Mouse (Mus musculus) gastrocnemius, postnatal 14 days (tissue): ENCODE results near the gene Ptpa. TPM values are rescaled to one million over a fixed set of nuclear protein-coding genes. Genes with fewer than 3 reads are reported as not detected.

ENCODE experiments used
- DNase-seq: peaks from one replicate; pipeline ENCODE4 v3.0.0; 2021; ENCODE audit warnings: mixed read lengths
- intact Hi-C: fragments of 180-260 bp; cut with DNase I; formaldehyde crosslinking; loops from one replicate; pipeline ENCODE4 v1.15.1; 2025; ENCODE audit warnings: low total_unique reads
- long read RNA-seq, 2 experiments: library from polyadenylated mRNA; stranded (forward); transcript quantifications; one replicate each; pipeline ENCODE4 v2.0.0; 2021
- total RNA-seq, 2 experiments: library from RNA; stranded (reverse); gene quantifications; 2 replicates each; pipeline ENCODE4 v1.2.3; 2021

The Ptpa gene
- total RNA-seq = 10 to 100 TPM; 71.1 to 80.7 TPM
- long read RNA-seq, experiment 1, transcript Ptpa-201 (10 exons, 2,586 nt) = major isoform, 12 of 36 reads
- long read RNA-seq, experiment 1, partial matches to known transcripts = 20 of 36 reads
- long read RNA-seq, experiment 1, other reads (novel, unspliced or antisense) = 0 of 36 reads
- long read RNA-seq, experiment 2, transcript Ptpa-201 (10 exons, 2,586 nt) = major isoform, 20 of 46 reads
- long read RNA-seq, experiment 2, partial matches to known transcripts = 19 of 46 reads
- long read RNA-seq, experiment 2, other reads (novel, unspliced or antisense) = 1 of 46 reads

DNA sequence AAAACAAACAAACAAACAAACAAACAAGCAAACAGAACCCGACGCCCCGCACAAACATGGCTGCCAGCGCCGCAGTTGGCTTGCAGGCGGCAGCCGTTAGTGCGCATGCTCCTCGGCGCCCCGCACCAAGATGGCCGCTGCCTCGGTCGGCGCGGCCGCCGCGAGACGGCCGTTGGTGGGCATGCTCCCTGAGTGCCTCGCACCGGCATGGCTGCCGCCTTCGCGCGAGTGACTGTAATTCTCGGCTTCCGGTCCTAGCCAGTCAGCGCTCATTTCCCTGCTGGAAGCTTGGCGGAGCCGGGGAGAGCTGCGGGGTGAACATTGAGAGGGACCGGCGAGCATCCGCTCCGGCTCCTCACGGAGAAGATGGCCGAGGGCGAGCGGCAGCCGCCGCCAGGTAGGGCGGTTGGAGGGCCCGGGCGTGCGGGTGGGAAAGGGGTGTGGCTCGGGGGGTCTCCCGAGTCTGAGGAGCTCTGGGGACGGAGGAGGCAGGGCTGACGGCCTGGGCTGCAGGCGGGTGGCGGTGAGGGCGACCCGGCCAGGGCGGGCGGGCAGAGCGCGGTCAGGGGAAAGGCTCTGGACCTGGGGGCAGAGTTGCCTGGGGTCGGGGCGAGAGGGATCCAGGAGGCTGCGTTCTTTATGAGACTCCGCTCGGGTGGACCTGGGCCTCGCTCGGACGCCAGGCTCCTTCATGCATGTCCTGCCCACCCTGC is at the start of gene Ptpa:
TSS of gene Ptpa (plus strand) at position 104 of the 713 bp plus-strand sequence.
- peak; percentile 93 for DNase-seq
- intact Hi-C loops = no loop called here

DNA sequence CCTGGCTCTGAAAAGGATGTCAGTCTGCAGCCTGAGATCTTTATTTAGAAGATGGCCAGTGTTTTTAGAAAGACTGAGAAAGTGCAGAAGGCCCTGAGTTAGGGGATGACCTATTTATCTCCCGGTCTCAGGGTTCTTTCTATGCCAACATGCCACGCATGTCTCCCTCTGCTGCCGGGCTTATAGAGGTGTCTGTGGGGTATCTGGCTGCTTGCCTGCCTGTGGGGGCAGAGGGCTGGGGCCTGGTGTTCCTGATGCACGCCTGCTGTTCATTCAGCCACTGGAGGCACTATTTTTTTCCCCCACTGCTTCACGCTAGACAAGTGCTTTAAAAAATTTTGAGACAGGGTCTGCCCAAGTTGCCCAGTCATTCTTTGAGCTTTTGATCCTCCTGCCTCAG is 49.6 kb upstream of the Ptpa start:
- no peak for DNase-seq
- intact Hi-C loops = no loop called here

DNA sequence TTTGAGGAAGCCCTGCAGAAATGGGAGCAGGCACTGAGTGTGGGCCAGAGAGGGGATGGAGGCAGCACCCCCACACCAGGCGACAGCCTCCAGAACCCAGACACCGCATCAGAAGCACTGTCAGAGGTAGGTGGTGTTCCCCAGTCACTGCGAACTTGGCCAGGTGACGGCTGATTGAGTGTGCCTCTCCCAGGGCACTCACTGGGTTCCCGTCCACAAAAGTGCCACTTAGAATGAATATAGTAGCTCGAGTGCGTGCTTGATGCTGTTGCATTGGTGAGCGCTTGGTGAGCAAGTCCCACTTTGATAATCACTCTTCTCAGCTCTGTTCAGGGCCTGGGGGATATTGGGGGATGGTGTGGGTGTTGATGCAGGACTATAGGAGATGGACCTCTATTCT is 44.3 kb upstream of the Ptpa start:
- no peak for DNase-seq
- intact Hi-C loops = no loop called here

DNA sequence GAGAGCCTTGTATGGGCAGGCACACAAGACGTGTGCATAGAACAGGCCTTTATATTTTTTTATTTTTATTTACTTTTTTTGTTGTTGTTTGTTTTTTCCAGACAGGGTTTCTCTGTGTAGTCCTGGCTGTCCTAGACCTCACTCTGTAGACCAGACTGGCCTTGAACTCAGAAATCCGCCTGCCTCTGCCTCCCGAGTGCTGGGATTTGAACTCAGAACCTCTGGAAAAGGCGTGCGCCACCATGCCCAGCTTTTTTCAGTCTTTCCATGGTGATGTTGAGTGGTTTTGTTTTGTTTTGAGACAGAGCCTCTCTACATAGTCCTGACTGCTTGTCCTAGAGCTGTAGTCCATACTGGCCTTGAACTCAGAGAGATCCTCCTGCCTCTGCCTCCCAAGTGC is 43.1 kb upstream of the Ptpa start:
- no peak for DNase-seq
- intact Hi-C loops = no loop called here

DNA sequence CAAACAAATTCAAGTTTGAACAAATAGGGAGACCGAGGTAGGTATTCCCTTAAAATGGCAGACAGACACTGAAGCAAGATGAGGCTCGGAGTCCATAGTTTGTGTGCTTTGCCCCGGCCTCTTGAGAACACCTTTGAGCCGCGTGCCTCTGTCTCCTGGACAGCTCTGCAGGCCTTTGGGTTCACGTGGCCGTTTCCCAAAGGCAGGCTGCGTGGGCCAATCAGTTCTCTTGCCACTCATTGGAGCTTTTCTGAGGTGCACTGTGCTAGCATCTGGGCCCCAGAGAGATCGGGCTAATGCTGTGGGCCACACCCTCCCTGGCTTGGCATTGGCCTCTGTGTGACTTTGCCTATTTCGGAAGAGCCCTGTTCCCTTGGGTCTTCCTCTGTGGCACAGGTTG is 39.9 kb upstream of the Ptpa start:
- intact Hi-C loops = no loop called here
- DNase-seq = no peak

DNA sequence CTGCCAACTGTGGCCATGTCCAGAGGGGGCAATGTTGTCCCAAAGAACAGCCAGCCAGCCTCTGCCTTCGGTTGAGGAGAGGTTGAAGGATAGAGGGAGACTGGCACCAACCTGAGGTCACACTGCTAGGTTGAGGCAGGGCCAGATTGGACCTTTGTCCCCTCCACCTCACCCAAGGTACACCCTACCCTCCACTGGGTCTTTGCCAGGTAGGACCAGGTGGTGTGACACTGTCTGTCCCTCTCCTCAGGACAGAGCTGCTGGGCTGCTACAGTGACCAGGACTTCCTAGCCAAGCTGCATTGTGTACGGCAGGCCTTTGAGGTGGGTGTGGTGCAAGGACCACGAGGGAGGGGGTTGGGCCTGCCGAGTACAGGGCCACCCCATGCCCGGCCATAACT is 38.1 kb upstream of the Ptpa start:
- intact Hi-C loops = no loop called here

DNA sequence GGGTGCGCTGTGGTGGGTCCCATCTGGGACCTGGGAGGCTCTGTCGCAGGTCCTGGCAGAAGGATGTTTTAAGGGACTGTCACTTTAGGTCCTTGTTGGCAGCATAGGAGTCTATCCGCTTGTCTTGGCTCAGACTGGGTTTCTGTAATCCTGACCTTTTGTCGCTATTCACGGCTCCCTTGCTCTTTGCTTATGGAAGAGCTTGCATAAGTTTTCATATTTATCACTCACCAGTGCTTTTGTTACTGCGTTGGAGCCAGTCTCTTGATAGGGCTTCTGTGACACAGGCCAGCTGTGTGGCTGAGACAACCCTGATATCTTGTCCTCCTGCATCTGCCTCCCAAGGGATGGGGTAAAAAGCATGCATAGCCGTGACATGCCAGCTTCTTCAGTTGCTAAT is 36.5 kb upstream of the Ptpa start:
- no peak for DNase-seq
- intact Hi-C loops = no loop called here

More for the DNA sequence above, 38.1 kb upstream of the Ptpa start:
- DNase-seq = no peak

DNA sequence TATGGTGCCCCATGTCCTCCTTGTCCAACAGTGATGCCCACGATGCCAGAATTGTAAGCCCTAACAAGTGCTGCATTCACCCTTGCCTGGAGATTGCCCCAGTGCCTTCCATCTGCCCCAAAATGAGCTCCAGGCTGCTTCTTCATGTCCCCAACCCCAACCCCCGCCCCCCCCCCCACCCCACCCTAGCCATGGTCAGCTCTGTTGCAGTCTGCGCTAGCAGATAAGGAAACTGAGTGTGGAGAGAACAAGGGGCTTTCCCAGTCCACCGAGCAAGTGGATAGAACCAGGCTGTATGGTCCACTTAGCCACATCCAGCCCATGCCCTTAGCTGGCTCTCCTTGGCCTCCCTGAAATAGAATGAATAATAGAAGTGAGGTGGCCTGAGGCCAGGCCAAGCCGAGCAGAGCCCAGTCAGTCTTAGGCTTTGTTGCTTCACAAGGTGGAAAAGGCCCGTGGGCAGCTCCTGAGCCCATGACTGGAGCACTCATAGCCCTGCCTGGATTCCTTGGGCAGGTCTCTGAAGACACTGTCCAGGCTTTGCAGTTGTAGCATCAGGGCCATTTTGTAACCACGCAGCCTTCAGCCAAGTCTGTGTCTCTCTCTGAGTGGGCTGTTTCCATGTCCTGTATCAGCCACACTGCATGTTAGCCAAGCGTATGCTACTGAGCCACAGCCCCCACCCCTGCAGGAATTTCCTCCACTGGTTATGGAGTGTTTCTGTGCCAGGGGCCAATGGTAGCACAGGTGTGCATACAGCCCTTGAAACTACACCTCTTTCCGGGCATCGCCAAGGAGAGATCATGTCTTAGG is 35.1 kb upstream of the Ptpa start:
- no peak for DNase-seq
- intact Hi-C loops = no loop called here

DNA sequence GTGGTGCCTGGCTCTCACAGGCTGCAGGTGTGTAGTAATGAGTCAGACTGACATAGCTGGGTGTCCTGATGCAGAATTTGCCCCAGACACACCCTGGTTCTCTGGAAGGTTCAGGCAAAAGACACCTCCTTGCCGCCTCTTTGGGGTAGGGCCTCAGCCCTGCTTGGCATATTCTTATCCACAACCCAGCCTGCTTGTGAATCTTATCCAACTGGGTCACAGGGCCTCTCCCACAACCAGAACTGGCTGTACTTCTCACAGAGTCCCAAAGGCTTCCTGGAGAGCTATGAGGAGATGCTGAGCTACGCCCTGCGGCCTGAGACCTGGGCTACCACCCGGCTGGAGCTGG is 34.5 kb upstream of the Ptpa start:
- intact Hi-C loops = no loop called here
- DNase-seq = no peak

DNA sequence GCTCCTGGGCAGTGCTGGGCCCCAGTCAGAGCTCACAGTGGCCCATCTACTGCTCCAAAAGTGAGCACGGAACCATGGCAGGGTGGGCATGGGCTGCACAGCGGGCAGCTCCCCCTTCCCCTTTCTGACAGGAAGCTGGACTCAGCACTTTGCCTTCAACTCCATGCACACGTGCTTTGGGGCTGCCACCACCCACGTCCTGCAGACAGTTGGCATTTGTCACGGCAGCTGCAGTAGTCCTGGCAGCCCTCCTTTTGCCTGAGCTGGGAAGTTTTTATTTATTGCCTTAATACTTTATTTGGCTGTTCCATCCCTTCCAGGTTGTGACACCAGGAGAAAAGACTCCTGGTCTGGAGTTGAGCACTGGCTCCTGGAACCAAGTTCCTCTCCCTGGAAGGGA is 31.0 kb upstream of the Ptpa start:
- intact Hi-C loops = no loop called here

DNA sequence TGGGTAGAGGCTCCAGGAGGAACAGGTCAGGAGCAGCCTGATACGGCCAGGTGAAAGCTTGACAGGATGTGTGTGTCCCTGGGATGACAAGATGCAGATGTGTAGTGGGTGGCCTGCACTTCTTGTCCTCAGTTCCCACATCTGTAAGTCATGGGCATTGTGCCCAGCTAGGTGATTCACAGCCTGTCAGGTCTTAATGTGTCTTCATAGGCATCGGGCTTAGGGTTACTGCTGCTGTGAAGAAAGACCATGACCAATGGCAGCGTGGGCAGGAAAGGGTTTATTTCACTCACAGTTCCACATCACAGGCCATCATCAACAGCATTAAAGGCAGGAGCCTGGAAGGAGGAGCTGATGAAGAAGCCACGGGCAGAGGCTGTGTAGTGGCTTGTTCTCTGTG is 30.2 kb upstream of the Ptpa start:
- DNase-seq = no peak
- intact Hi-C loops = no loop called here

More for the DNA sequence above, 31.0 kb upstream of the Ptpa start:
- DNase-seq = no peak

DNA sequence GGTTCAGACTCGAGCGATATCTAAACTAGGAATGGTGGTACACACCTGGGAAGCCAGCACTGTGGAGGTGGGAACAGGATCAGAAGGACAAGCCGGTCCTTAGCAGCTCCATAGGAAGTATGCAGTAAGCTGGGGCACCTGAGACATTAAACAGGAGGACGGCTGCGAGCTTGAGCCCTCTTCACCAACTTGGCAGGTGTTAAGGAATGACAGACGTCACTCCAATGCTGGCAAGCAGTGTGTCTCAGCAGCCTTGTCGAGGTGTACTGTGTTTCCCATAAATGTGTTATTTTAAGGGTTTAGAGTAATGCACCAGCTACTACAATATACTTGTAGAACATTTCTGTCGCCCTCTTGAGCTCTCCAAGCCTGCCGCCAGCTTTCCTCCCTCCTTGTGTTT is 28.9 kb upstream of the Ptpa start:
- intact Hi-C loops = no loop called here
- no peak for DNase-seq

DNA sequence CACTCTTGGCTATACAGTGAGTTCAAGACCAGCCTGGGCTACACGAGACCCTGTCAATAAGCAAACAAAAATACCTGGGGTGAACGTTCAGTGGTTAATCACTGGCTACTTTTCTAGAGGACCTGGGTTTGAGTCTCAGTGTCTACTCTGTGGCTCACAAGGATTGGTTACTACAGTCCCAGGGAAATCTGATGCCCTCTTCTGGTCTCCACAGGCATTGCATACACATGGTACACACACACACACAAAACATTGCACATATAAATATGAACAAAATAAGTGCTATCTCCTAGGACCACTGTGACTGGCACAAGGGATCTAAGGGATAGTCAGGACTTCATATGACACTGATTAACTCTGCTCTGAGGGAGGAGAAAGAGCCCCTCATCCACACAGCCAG is 26.8 kb upstream of the Ptpa start:
- intact Hi-C loops = no loop called here
- DNase-seq = no peak

DNA sequence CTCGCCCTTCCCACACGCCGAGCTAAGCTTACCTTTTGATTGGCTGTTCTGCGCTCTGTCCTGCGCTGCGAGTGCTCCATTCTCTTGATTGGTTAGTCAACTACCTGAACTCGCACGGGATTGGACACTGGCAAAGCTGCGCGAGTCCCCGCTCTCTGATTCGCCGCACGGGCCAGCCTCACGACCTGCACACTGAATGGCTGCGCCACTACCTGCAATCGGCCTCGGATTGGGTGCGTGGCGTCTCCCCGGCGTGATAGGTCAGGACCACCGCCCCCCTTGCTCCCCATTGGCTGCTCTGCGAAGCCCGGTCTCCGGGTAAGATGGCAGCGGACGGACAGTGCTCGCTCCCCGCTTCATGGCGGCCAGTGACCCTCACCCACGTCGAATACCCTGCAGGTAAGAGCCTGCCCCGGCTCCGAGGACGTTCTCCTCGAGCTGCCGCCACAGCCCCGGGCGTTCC is 23.7 kb upstream of the Ptpa start, which contains the start of gene Dolpp1:
TSS of gene Dolpp1 (plus strand) at position 141 of the 463 bp plus-strand sequence.
- DNase-seq = peak; percentile 98
- intact Hi-C loops = no loop called here

DNA sequence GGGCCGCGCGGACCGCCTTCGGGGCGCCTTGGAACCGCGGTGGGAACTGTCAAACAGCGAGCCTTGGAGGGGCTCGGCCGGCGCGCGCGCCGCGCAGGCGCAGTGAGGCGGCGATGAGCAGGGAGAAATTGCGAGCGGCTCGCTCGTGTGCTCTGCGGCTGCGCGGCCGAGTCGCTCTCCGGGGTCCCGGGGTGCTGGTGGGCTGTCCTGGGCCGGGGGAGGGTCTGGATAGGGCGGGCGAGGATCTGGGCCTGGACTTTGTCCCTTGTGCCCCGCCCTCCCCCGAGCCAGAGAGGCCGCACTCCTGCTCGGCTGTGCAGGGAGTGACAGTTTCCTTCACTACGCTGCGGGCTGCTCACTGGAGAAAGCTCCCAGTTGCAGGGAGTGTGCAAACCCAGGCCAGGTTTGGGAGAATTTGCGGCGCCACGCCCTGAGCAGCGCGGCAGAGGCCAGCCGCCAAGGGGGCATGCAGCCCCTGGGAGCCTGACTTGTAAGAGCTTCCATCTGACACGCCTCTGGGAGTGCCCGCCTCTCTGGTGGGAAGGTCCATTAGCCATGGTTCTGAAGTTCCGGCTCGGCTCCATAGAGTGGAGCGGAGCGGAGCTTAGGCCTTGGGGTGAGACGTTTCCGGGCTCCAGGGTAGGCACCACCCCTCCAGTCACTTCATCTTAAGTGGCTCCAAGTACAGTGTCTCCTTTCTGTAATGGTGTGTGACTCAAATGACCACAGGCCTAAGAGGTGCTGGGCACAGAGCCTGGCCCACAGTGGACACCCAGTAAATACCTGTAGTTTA is 23.1 kb upstream of the Ptpa start:
- intact Hi-C loops = no loop called here

DNA sequence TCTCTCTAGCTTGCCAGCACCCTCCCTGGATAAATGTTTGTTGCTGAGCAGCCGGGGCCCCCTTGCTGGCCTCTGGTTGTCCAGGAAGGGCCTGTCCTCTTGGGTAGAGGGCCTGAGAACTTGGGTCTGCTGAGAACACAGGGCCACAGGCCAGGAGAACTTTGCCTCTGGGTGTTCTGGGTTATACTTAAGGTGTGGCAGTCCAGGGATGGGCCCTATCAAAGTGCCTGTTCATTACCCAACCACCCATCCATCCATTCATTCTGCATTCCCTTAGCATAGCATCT is 22.5 kb upstream of the Ptpa start:
- DNase-seq = no peak
- intact Hi-C loops = no loop called here

More for the DNA sequence above, 23.1 kb upstream of the Ptpa start:
- DNase-seq = peak; percentile 79

DNA sequence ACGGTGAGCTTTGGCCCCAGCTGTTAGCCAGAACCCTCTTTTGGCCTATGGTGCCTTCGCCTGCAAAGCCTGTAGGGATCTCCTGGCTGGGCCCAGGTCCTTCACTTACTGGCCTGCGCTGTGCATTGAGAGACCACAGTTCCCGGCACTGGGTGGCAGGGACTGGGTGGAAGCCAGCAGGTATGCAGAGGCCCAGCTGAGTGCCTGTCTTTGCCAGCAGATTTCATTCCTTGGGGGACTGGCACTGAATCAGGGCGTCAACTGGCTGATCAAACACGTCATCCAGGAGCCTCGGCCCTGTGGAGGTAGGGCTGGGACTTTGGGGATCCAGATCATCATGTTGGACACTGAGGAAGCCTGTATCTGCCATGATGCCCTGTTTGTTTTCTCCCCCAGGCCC is 20.1 kb upstream of the Ptpa start:
- intact Hi-C loops = no loop called here
- DNase-seq = no peak

DNA sequence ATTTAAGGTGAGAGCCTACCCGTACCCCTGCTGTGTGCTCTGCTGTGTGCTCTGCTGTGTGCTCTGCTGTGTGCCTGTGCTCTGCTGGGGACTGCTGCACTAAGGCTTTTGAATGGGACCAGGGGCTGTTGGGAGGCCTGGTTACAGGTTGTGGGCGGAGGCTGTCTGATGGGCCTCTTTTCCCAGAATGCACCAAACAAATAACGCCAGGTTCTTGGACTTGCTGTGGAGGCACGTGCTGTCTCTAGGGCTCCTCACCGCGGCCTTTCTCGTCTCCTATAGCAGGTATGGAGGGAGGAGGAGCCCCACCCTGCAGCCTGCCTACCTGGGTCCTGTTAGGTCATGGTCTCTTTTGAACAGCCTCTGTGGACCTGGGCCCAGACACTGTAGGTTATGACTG is 19.6 kb upstream of the Ptpa start:
- intact Hi-C loops = no loop called here
- DNase-seq = no peak

DNA sequence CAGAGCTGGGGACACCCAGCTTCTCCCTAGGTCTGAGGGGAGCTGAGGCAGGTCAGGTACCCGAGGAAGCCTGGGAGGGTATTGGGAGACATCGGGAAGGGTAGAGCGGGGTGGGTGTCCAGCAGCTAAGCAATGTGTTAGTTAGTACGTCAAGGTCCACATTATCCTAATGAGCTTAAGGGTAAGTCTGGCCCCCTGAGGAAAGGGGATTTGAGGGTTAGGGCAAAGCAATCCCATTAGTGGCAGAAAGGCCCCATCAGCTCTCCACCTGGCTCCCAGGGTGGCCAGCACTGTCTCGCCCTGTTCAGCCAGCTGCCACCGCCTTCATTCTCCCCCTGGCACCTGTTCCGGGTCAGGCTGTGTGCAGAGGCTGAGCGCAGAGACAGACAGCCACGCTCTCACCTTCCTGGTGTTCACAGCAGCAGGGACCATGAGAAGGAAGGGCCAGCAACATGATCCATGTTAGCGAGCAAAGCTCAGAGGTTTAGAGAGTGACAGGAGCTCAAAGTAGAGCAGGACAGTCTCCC is 17.8 kb upstream of the Ptpa start:
- DNase-seq = no peak
- intact Hi-C loops = no loop called here
